ENCODE assay signal across 23 mouse cellular contexts in the genomic region with DNA sequence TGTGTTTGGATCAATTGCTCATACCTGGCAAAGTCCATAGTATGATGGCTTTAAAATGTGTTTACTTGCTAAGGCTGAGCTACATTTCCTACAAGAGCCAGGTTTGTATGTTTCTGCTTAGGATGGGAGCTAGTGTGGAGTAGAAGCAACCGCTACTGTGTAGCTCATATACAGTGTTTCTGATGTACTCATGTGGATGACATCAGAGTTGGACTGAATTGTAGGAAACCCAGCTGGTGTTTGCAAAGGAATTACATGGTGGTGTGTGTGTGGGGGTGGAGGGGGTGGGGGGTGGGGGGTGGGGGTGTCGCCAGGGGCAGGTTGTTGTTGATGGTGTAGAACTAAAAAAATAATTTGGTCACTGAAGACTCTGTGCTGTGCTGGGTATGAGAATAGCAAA.
A peak's percentile ranks its signal among the peaks of the same experiment; 100 is the strongest.
DNase-seq lines count a peak whose midpoint lies in the region; ATAC-seq and TF ChIP-seq lines count a peak whose summit lies in the region.
"Had no signal": no experiment of that assay in that cellular context is flagged by ENCODE, and none has a peak within 500 bp of the region (broad histone marks: within the 10 kb centered on the region; RNA-seq: fewer than 3 reads in every experiment).

No protein-coding gene starts in this region.

- H3K4me1 ChIP-seq in forebrain, embryonic 12.5 days = no peaks in the 10 kb centered on the region
- no peaks in the 10 kb centered on the region for H3K4me1 ChIP-seq in forebrain, postnatal 0 days (ENCODE audit: insufficient read depth)
- no peaks in the 10 kb centered on the region for H3K4me1 ChIP-seq in forebrain, embryonic 14.5 days (ENCODE audit: control insufficient read depth, insufficient read depth, low read length)
- no peaks in the 10 kb centered on the region for H3K4me1 ChIP-seq in forebrain, embryonic 11.5 days (replicated peaks; ENCODE audit: control insufficient read depth, insufficient read depth, low read length)
- H3K4me1 ChIP-seq in forebrain, embryonic 16.5 days (replicated peaks; ENCODE audit: control insufficient read depth, insufficient read depth, low read length) = 0 out of 2 replicates have a peak, but pooled peaks cover 2% of the 10 kb centered on the region
- no peaks in the 10 kb centered on the region for H3K4me1 ChIP-seq in hindbrain, embryonic 12.5 days
- H3K4me1 ChIP-seq: embryonic facial prominence, embryonic 13.5 days; embryonic facial prominence, embryonic 15.5 days had no signal

- no peaks in the 10 kb centered on the region for H3K36me3 ChIP-seq in forebrain, embryonic 12.5 days (replicated peaks)
- no peaks in the 10 kb centered on the region for H3K36me3 ChIP-seq in forebrain, postnatal 0 days (ENCODE audit: insufficient read depth)
- H3K36me3 ChIP-seq in forebrain, embryonic 14.5 days (ENCODE audit: control insufficient read depth, insufficient read depth, low read length) = no peaks in the 10 kb centered on the region
- no peaks in the 10 kb centered on the region for H3K36me3 ChIP-seq in forebrain, embryonic 11.5 days (ENCODE audit: control insufficient read depth, insufficient read depth, low read length)
- no peaks in the 10 kb centered on the region for H3K36me3 ChIP-seq in forebrain, embryonic 16.5 days (ENCODE audit: control insufficient read depth, insufficient read depth)
- no peaks in the 10 kb centered on the region for H3K36me3 ChIP-seq in hindbrain, embryonic 12.5 days
- H3K36me3 ChIP-seq: embryonic facial prominence, embryonic 13.5 days; embryonic facial prominence, embryonic 15.5 days; G1E had no signal

- ATAC-seq in forebrain, embryonic 12.5 days (ENCODE audit: low FRiP score) = 0 out of 2 replicates have a peak, but pooled peaks have one; percentile 33
- no peak for ATAC-seq in forebrain, postnatal 0 days
- peak; percentile 54; the same call in 1 of the 2 replicates for ATAC-seq in forebrain, embryonic 14.5 days
- ATAC-seq in forebrain, embryonic 11.5 days (replicated peaks; ENCODE audit: low FRiP score) = no peak
- ATAC-seq in forebrain, embryonic 16.5 days = peak; percentile 74
- no peak for ATAC-seq in hindbrain, embryonic 12.5 days (ENCODE audit: low FRiP score)
- ATAC-seq: CD4-positive, CD25-positive, alpha-beta regulatory T cell, adult 4 months; Patski had no signal

- no peaks in the 10 kb centered on the region for H3K27me3 ChIP-seq in forebrain, embryonic 12.5 days
- H3K27me3 ChIP-seq in forebrain, postnatal 0 days (ENCODE audit: insufficient read depth, low read length) = no peaks in the 10 kb centered on the region
- no peaks in the 10 kb centered on the region for H3K27me3 ChIP-seq in forebrain, embryonic 14.5 days (replicated peaks; ENCODE audit: control insufficient read depth, insufficient read depth, low read length)
- H3K27me3 ChIP-seq in forebrain, embryonic 11.5 days (ENCODE audit: control insufficient read depth, insufficient read depth, low read length) = no peaks in the 10 kb centered on the region
- H3K27me3 ChIP-seq in forebrain, embryonic 16.5 days (replicated peaks; ENCODE audit: control insufficient read depth, insufficient read depth, low read length) = no peaks in the 10 kb centered on the region
- H3K27me3 ChIP-seq in hindbrain, embryonic 12.5 days = no peaks in the 10 kb centered on the region
- H3K27me3 ChIP-seq: CH12.LX; embryonic facial prominence, embryonic 13.5 days; embryonic facial prominence, embryonic 15.5 days had no signal

- DNase-seq in forebrain, postnatal 0 days = no peak
- DNase-seq in forebrain, embryonic 14.5 days (ENCODE audit: low spot score) = peak; percentile 42
- no peak for DNase-seq in forebrain, embryonic 11.5 days (ENCODE audit: low spot score)
- peak; percentile 53 for DNase-seq in brain, embryonic 14.5 days (ENCODE audit: low read depth)
- DNase-seq: adrenal gland, adult 2 months; adrenal gland, postnatal 10 days; adrenal gland, postnatal 25 days; B cell, adult 2 months; cerebellum, adult 11-12 months; cerebellum, adult 2 months; cerebellum, adult 9-10 months; cerebellum, postnatal 10 days; cerebellum, postnatal 25 days had no signal

- TF ChIP-seq POLR2A in brain, embryonic 14.5 days (IDR thresholded peaks at IDR 0.05; ENCODE audit: borderline replicate concordance, extremely low read depth, insufficient read depth, insufficient read length, poor library complexity, severe bottlenecking) = no peak

- H3K4me3 ChIP-seq in forebrain, embryonic 12.5 days (replicated peaks) = no peak overlapping the region
- H3K4me3 ChIP-seq in forebrain, postnatal 0 days (ENCODE audit: low read depth, low read length) = no peak overlapping the region
- no peak overlapping the region for H3K4me3 ChIP-seq in forebrain, embryonic 14.5 days (ENCODE audit: low read depth, low read length)
- H3K4me3 ChIP-seq in forebrain, embryonic 11.5 days (ENCODE audit: low read depth, low read length) = no peak overlapping the region
- H3K4me3 ChIP-seq in forebrain, embryonic 16.5 days (replicated peaks; ENCODE audit: low read length) = no peak overlapping the region
- no peak overlapping the region for H3K4me3 ChIP-seq in hindbrain, embryonic 12.5 days
- H3K4me3 ChIP-seq: embryonic facial prominence, embryonic 13.5 days; embryonic facial prominence, embryonic 15.5 days; erythroblast, embryonic 14.5 days had no signal

- no peak overlapping the region for H3K4me2 ChIP-seq in forebrain, embryonic 12.5 days
- no peak overlapping the region for H3K4me2 ChIP-seq in forebrain, postnatal 0 days (ENCODE audit: low read depth)
- no peak overlapping the region for H3K4me2 ChIP-seq in forebrain, embryonic 14.5 days (ENCODE audit: low read length)
- H3K4me2 ChIP-seq in forebrain, embryonic 11.5 days (ENCODE audit: low read depth, low read length, severe bottlenecking) = no peak overlapping the region
- no peak overlapping the region for H3K4me2 ChIP-seq in forebrain, embryonic 16.5 days (ENCODE audit: low read length)
- H3K4me2 ChIP-seq in hindbrain, embryonic 12.5 days (replicated peaks) = no peak overlapping the region
- H3K4me2 ChIP-seq: embryonic facial prominence, embryonic 13.5 days; embryonic facial prominence, embryonic 15.5 days had no signal

- no peak overlapping the region for H3K27ac ChIP-seq in forebrain, embryonic 12.5 days
- H3K27ac ChIP-seq in forebrain, postnatal 0 days (ENCODE audit: low read depth, low read length) = no peak overlapping the region
- no peak overlapping the region for H3K27ac ChIP-seq in forebrain, embryonic 14.5 days (ENCODE audit: low read depth, low read length)
- H3K27ac ChIP-seq in forebrain, embryonic 11.5 days (ENCODE audit: low read depth, low read length) = no peak overlapping the region
- no peak overlapping the region for H3K27ac ChIP-seq in forebrain, embryonic 16.5 days (ENCODE audit: low read length)
- H3K27ac ChIP-seq in hindbrain, embryonic 12.5 days = no peak overlapping the region
- H3K27ac ChIP-seq: embryonic facial prominence, embryonic 13.5 days; embryonic facial prominence, embryonic 15.5 days had no signal

- WGBS in forebrain, embryonic 12.5 days = 95% methylated on average over 2 of the region's 2 CpGs
- 70% methylated on average over 2 of the region's 2 CpGs for WGBS in forebrain, postnatal 0 days
- WGBS in forebrain, embryonic 14.5 days = 67% methylated on average over 2 of the region's 2 CpGs
- WGBS in forebrain, embryonic 11.5 days = 77% methylated on average over 2 of the region's 2 CpGs
- WGBS in forebrain, embryonic 16.5 days = 56% methylated on average over 2 of the region's 2 CpGs
- WGBS in hindbrain, embryonic 12.5 days = 76% methylated on average over 2 of the region's 2 CpGs

- no peaks in the 10 kb centered on the region for H3K9me3 ChIP-seq in forebrain, embryonic 12.5 days
- H3K9me3 ChIP-seq in forebrain, postnatal 0 days (ENCODE audit: low read length) = no peaks in the 10 kb centered on the region
- H3K9me3 ChIP-seq in forebrain, embryonic 14.5 days (replicated peaks; ENCODE audit: control insufficient read depth, low read length) = no peaks in the 10 kb centered on the region
- no peaks in the 10 kb centered on the region for H3K9me3 ChIP-seq in forebrain, embryonic 11.5 days (ENCODE audit: control insufficient read depth, low read length)
- no peaks in the 10 kb centered on the region for H3K9me3 ChIP-seq in forebrain, embryonic 16.5 days (ENCODE audit: control insufficient read depth, low read length)
- H3K9me3 ChIP-seq in hindbrain, embryonic 12.5 days (replicated peaks) = no peaks in the 10 kb centered on the region
- H3K9me3 ChIP-seq: embryonic facial prominence, embryonic 13.5 days; embryonic facial prominence, embryonic 15.5 days; G1E had no signal

- no peak overlapping the region for H3K9ac ChIP-seq in forebrain, embryonic 12.5 days
- no peak overlapping the region for H3K9ac ChIP-seq in forebrain, postnatal 0 days
- no peak overlapping the region for H3K9ac ChIP-seq in forebrain, embryonic 14.5 days (ENCODE audit: low read length)
- H3K9ac ChIP-seq in forebrain, embryonic 11.5 days (ENCODE audit: low read length) = no peak overlapping the region
- H3K9ac ChIP-seq in forebrain, embryonic 16.5 days (replicated peaks; ENCODE audit: low read depth, low read length) = no peak overlapping the region
- no peak overlapping the region for H3K9ac ChIP-seq in hindbrain, embryonic 12.5 days
- H3K9ac ChIP-seq: embryonic facial prominence, embryonic 13.5 days; embryonic facial prominence, embryonic 15.5 days had no signal

- no peak for TF ChIP-seq CTCF in forebrain, postnatal 0 days (IDR thresholded peaks at IDR 0.05; ENCODE audit: low read depth)
- no peak for TF ChIP-seq CTCF in brain, embryonic 14.5 days (IDR thresholded peaks at IDR 0.05; ENCODE audit: borderline replicate concordance, extremely low read depth, insufficient read depth, insufficient read length)

Comparison
In these comparisons a context has a peak if more than half of its experiments do, and no peak if none do; other contexts are left out.
1. ATAC-seq: peak in forebrain, embryonic 12.5 days (single experiment), forebrain, embryonic 14.5 days (single experiment) and forebrain, embryonic 16.5 days (single experiment); none in forebrain, postnatal 0 days (single experiment), forebrain, embryonic 11.5 days (single experiment) and hindbrain, embryonic 12.5 days (single experiment).
2. DNase-seq: peak in forebrain, embryonic 14.5 days (single experiment) and brain, embryonic 14.5 days (single experiment); none in forebrain, postnatal 0 days (single experiment) and forebrain, embryonic 11.5 days (single experiment).